Comparison of ENCODE assay signal across 1 mouse cellular context in the genomic region with DNA sequence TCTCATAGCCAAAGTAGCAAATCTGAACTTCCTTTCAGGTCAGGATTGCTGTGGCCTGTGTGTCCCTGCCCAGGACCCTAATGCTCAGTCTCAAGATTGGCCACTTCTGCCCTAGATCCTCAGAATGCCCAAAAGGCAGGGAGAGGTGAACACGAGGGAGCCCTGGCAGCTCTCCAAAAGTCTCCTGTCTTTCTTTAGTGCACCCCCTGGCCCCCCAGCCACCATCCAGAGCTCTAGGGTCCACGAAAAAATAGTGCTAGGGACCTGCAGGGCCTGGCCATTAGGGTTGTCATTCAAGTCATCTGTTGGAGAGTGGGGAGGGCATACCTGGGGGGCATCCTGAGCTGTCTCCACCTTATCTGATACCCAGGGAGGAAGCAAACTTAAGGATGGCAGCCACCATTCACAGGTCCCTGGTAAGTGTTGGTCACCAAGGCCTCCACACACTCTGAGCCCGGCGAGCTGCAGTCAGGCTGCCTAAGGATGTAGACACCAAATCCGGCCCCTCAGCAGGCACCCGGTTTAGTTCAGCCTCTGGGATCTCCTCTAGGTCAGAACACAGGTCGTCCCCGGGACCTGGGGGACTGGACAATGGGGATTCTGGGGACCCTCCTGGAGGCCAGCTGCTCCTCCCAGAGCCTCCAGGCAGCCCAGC.
TF ChIP-seq lines count a peak whose summit lies in the region.

No protein-coding gene starts in this region.

TF ChIP-seq in CH12.LX, 34 proteins besides CTCF, POLR2A, EP300 and RAD21 (continued from another document):
- TF ChIP-seq SMC3 (IDR thresholded peaks at IDR 0.05; ENCODE audit: low read depth, low read length) (no peak), TCF12 (IDR thresholded peaks at IDR 0.05; ENCODE audit: low read depth, low read length) (no peak), E2F4 (IDR thresholded peaks at IDR 0.05; ENCODE audit: insufficient replicate concordance, low read depth, low read length) (no peak)
